Mouse (Mus musculus) cortical plate, adult 2 months (tissue): ENCODE measurements at regions not wholly inside any gene's neighbourhood (a gene's known extent, or its start where the extent isn't known, plus 50 kb on each side); places are given as distances from the start of the nearest gene placed in this dataset.

ENCODE experiments used
- H3K27ac ChIP-seq: fragments of 200-500 bp; 2 replicates; pipeline ENCODE4 v1.5.1; 2012; ENCODE audit warnings: low read length, control low read depth, inconsistent platforms; ENCODE audit not compliant: insufficient read depth
- H3K4me1 ChIP-seq: fragments of 200-500 bp; 2 replicates; pipeline ENCODE4 v1.6.1; 2011; ENCODE audit warnings: low read length; ENCODE audit not compliant: control insufficient read depth, insufficient read depth
- H3K4me3 ChIP-seq: fragments of 200-500 bp; 2 replicates; pipeline ENCODE4 v1.5.1; 2011; ENCODE audit warnings: mild to moderate bottlenecking, low read length, control low read depth; ENCODE audit not compliant: insufficient read depth
- CTCF ChIP-seq: fragments of 200-500 bp; IDR thresholded peaks from 2 replicates; pipeline ENCODE4 v1.5.1; 2011; ENCODE audit warnings: mild to moderate bottlenecking, control low read depth, low read length; ENCODE audit not compliant: insufficient read depth; ENCODE audit errors: extremely low read depth
- POLR2A ChIP-seq: fragments of 200-500 bp; IDR thresholded peaks from 2 replicates; pipeline ENCODE4 v1.6.1; 2011; ENCODE audit warnings: mild to moderate bottlenecking, low read length, control low read depth; ENCODE audit not compliant: insufficient read depth; ENCODE audit errors: extremely low read depth

GRCm38 (mm10) chr19:28178114-28178513 lies 167.1 kb upstream of the Rfx3 start:
- Histone ChIP-seq H3K27ac (no peak overlapping the region), H3K4me1 (no peaks in the 10 kb centered on the region), H3K4me3 (no peak overlapping the region)
- TF ChIP-seq CTCF (no peak), POLR2A (no peak)

- Histone ChIP-seq H3K4me1 (no peaks in the 10 kb centered on the region), H3K4me3 (no peak overlapping the region), H3K27ac (no peak overlapping the region)
- no peak for TF ChIP-seq POLR2A
Observed at GRCm38 (mm10) chr19:28176821-28177220, 165.9 kb upstream of the Rfx3 start.

GRCm38 (mm10) chr19:28171836-28172534 lies 161.0 kb upstream of the Rfx3 start:
- Histone ChIP-seq H3K27ac (no peak overlapping the region), H3K4me1 (no peaks in the 10 kb centered on the region), H3K4me3 (no peak overlapping the region)
- TF ChIP-seq CTCF: no peak
- TF ChIP-seq POLR2A: no peak

GRCm38 (mm10) chr19:28167451-28168165 lies 156.6 kb upstream of the Rfx3 start:
- no peak overlapping the region for H3K27ac ChIP-seq
- no peaks in the 10 kb centered on the region for H3K4me1 ChIP-seq
- no peak for TF ChIP-seq POLR2A
- no peak for TF ChIP-seq CTCF
- H3K4me3 ChIP-seq: no peak overlapping the region

- Histone ChIP-seq H3K27ac (no peak overlapping the region), H3K4me1 (no peaks in the 10 kb centered on the region), H3K4me3 (no peak overlapping the region)
- TF ChIP-seq CTCF: no peak
- TF ChIP-seq POLR2A: no peak
Observed at GRCm38 (mm10) chr19:28166626-28167025, 155.7 kb upstream of the Rfx3 start.

- H3K4me1 ChIP-seq: no peaks in the 10 kb centered on the region
- TF ChIP-seq POLR2A (no peak), CTCF (peak; percentile 56)
- H3K27ac ChIP-seq: no peak overlapping the region
- peak overlapping the region; percentile 28 for H3K4me3 ChIP-seq
Observed at GRCm38 (mm10) chr19:28165901-28166361, 155.0 kb upstream of the Rfx3 start.

GRCm38 (mm10) chr19:28163195-28163594 lies 152.2 kb upstream of the Rfx3 start:
- no peaks in the 10 kb centered on the region for H3K4me1 ChIP-seq

GRCm38 (mm10) chr19:28160582-28160981 lies 149.6 kb upstream of the Rfx3 start:
- peak; percentile 33; the same call in 1 of the 2 replicates for TF ChIP-seq CTCF
- TF ChIP-seq POLR2A: no peak
- Histone ChIP-seq H3K27ac (no peak overlapping the region), H3K4me1 (no peaks in the 10 kb centered on the region), H3K4me3 (no peak overlapping the region)

More at GRCm38 (mm10) chr19:28163195-28163594, 152.2 kb upstream of the Rfx3 start:
- Histone ChIP-seq H3K4me3 (no peak overlapping the region), H3K27ac (no peak overlapping the region)
- TF ChIP-seq CTCF: no peak

- no peak overlapping the region for H3K4me3 ChIP-seq
- no peak for TF ChIP-seq POLR2A
- no peak for TF ChIP-seq CTCF
- H3K27ac ChIP-seq: no peak overlapping the region
Observed at GRCm38 (mm10) chr19:28157196-28157595, 146.2 kb upstream of the Rfx3 start.

GRCm38 (mm10) chr19:28137581-28137980 lies 126.6 kb upstream of the Rfx3 start:
- TF ChIP-seq CTCF (no peak), POLR2A (no peak)
- H3K4me3 ChIP-seq: no peak overlapping the region
- no peaks in the 10 kb centered on the region for H3K4me1 ChIP-seq
- no peak overlapping the region for H3K27ac ChIP-seq

More at GRCm38 (mm10) chr19:28157196-28157595, 146.2 kb upstream of the Rfx3 start:
- H3K4me1 ChIP-seq: no peaks in the 10 kb centered on the region
